Mouse (Mus musculus) forebrain, embryonic 13.5 days (tissue): Measurements from ENCODE around the gene Lamb2. TPM values are rescaled to one million over a fixed set of nuclear protein-coding genes. Genes with fewer than 3 reads are reported as not detected.

ENCODE experiments used
- ATAC-seq: fragments of 200-750 bp; cut with Nextera tagmentation; 2 replicates; pipeline ENCODE4 v1.8.0; 2017
- H3K27ac ChIP-seq: fragments of 300-500 bp; sonication (generic); 2 replicates; pipeline ENCODE4 v1.5.1; 2015; ENCODE audit warnings: inconsistent platforms, mild to moderate bottlenecking, moderate library complexity
- H3K27me3 ChIP-seq: fragments of 300-500 bp; sonication (generic); 2 replicates; pipeline ENCODE4 v1.6.1; 2015; ENCODE audit warnings: mild to moderate bottlenecking, inconsistent platforms
- H3K36me3 ChIP-seq: fragments of 300-500 bp; sonication (generic); 2 replicates; pipeline ENCODE4 v1.6.1; 2015; ENCODE audit warnings: mild to moderate bottlenecking, inconsistent platforms; ENCODE audit not compliant: poor library complexity, severe bottlenecking
- H3K4me1 ChIP-seq: fragments of 300-500 bp; sonication (generic); 2 replicates; pipeline ENCODE4 v1.6.1; 2015; ENCODE audit warnings: inconsistent platforms
- H3K4me2 ChIP-seq: fragments of 300-500 bp; sonication (generic); 2 replicates; pipeline ENCODE4 v1.6.1; 2015; ENCODE audit warnings: inconsistent platforms, mild to moderate bottlenecking, moderate library complexity
- H3K4me3 ChIP-seq: fragments of 300-500 bp; sonication (generic); 2 replicates; pipeline ENCODE4 v1.5.1; 2015; ENCODE audit warnings: mild to moderate bottlenecking, inconsistent platforms
- H3K9ac ChIP-seq: fragments of 300-500 bp; sonication (generic); 2 replicates; pipeline ENCODE4 v1.6.1; 2015; ENCODE audit warnings: mild to moderate bottlenecking, inconsistent platforms
- H3K9me3 ChIP-seq: fragments of 300-500 bp; sonication (generic); replicated peaks from 2 replicates; pipeline ENCODE4 v1.6.1; 2016; ENCODE audit warnings: inconsistent platforms
- WGBS: fragments of 180-500 bp; shearing (Covaris S2); methylation state at CpG from one replicate; pipeline ENCODE4 v1.1.7; 2015; 5-methylcytosine and 5-hydroxymethylcytosine counted together
- polyA plus RNA-seq: library from polyadenylated mRNA; unstranded; fragments of >200 nt; fragmentation: Nextera tagmentation; extraction: Ambion mirVana; gene quantifications from 2 replicates; pipeline ENCODE4 v1.2.1, GENCODE M21; 2015

The Lamb2 gene
- polyA plus RNA-seq, 1 experiment from 2014 or later: 18.7 TPM

DNA sequence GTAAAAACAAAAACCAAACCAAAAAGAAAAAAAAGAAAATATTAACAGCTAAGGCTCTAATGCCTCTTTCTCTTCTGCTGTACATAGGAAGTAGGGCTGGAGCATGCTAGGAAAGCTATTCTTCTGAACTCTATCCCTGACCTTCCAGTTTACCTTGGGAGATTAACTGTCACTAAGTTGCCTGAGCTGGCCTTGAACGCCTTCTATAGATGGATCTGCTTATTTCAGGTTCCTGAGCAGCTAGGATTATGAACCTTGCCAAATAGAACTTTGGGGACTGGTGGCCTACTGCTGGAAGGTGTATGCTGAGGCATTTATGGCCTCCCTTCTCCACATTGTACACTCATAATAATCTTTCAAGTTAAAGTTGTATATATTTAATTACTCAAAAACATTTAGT lies 51.4 kb downstream of the Lamb2 start:
- no peak overlapping the region for H3K4me3 ChIP-seq
- no peak for ATAC-seq
- H3K9ac ChIP-seq: no peak overlapping the region
- H3K4me1 ChIP-seq: no peaks in the 10 kb centered on the region
- H3K27ac ChIP-seq: no peak overlapping the region
- WGBS: 88% methylated on average over 1 of the region's 1 CpGs
- H3K9me3 ChIP-seq: no peaks in the 10 kb centered on the region
- H3K27me3 ChIP-seq: no peaks in the 10 kb centered on the region
- H3K4me2 ChIP-seq: no peak overlapping the region
- peaks cover 76% of the 10 kb centered on the region for H3K36me3 ChIP-seq

DNA sequence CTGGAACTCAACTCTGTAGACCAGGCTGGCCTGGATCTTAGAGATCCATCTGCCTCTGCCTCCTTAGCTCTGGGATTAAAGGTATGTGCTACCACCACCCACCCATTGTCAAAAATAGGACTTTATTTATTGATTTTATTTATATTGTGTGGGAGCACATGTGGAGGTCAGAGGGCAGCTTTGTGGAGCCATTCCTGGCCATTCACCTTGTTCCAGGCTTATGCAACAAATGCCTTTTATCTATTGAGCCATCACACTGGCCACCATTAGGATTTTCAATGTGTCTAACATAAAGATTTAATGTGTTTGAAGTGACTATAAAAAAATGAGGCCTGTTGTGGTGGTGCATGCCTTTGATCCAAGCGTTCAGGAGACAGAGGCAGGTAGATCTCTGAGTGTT lies 52.0 kb downstream of the Lamb2 start:
- Histone ChIP-seq H3K27me3 (no peaks in the 10 kb centered on the region), H3K4me1 (no peaks in the 10 kb centered on the region), H3K4me2 (no peak overlapping the region), H3K27ac (no peak overlapping the region), H3K9ac (no peak overlapping the region), H3K9me3 (no peaks in the 10 kb centered on the region), H3K4me3 (no peak overlapping the region), H3K36me3 (peaks cover 82% of the 10 kb centered on the region)
- WGBS: 98% methylated on average over 1 of the region's 1 CpGs
- ATAC-seq: no peak

Other genes starting within 250 kb of the Lamb2 start
- gene Dag1, start 215.8 kb upstream of the Lamb2 start, polyA plus RNA-seq: 40.8 and 45.4 TPM in 2 replicates
- gene Nicn1, start 189.3 kb upstream of the Lamb2 start, polyA plus RNA-seq: 94.9 and 95.4 TPM in 2 replicates
- 25.3 and 26.7 TPM in 2 replicates for gene Amt, start 182.9 kb upstream of the Lamb2 start, polyA plus RNA-seq
- gene Rhoa, start 173.6 kb upstream of the Lamb2 start, polyA plus RNA-seq: 317 and 330 TPM in 2 replicates
- 30.9 and 38.1 TPM in 2 replicates for gene Tcta, start 173.6 kb upstream of the Lamb2 start, polyA plus RNA-seq
- 489 and 518 TPM in 2 replicates for gene Gpx1, start 140.8 kb upstream of the Lamb2 start, polyA plus RNA-seq
- 132 and 142 TPM in 2 replicates for gene Usp4, start 131.9 kb upstream of the Lamb2 start, polyA plus RNA-seq
- 1.5 and 2.0 TPM in 2 replicates for gene 1700102P08Rik, start 86.9 kb upstream of the Lamb2 start, polyA plus RNA-seq
- gene Ccdc36, start 51.3 kb upstream of the Lamb2 start, polyA plus RNA-seq: 1.1 and 1.2 TPM in 2 replicates
- not detected in 2 replicates for gene BC048562, start 43.3 kb upstream of the Lamb2 start, polyA plus RNA-seq
- gene Ccdc71, start 19.2 kb upstream of the Lamb2 start, polyA plus RNA-seq: 50.1 and 53.8 TPM in 2 replicates
- 54.1 and 63.9 TPM in 2 replicates for gene Klhdc8b, start 18.2 kb upstream of the Lamb2 start, polyA plus RNA-seq
- gene Usp19, start 10.9 kb downstream of the Lamb2 start, polyA plus RNA-seq: 69.7 and 80.6 TPM in 2 replicates
- gene Qars, start 28.0 kb downstream of the Lamb2 start, polyA plus RNA-seq: 80.4 and 91.2 TPM in 2 replicates
- gene Qrich1, start 37.1 kb downstream of the Lamb2 start, polyA plus RNA-seq: 132 and 144 TPM in 2 replicates
- 135 and 143 TPM in 2 replicates for gene Impdh2, start 80.5 kb downstream of the Lamb2 start, polyA plus RNA-seq
- gene Ndufaf3, start 87.7 kb downstream of the Lamb2 start, polyA plus RNA-seq: 64.8 and 70.4 TPM in 2 replicates
- gene Dalrd3, start 90.2 kb downstream of the Lamb2 start, polyA plus RNA-seq: 230 and 246 TPM in 2 replicates
- 203 and 256 TPM in 2 replicates for gene Wdr6, start 99.0 kb downstream of the Lamb2 start, polyA plus RNA-seq
- gene P4htm, start 117.9 kb downstream of the Lamb2 start, polyA plus RNA-seq: 16.6 and 18.7 TPM in 2 replicates
- gene Arih2, start 169.7 kb downstream of the Lamb2 start, polyA plus RNA-seq: 55.9 and 58.2 TPM in 2 replicates
- 39.0 and 41.3 TPM in 2 replicates for gene Slc25a20, start 182.4 kb downstream of the Lamb2 start, polyA plus RNA-seq
- 32.8 and 34.2 TPM in 2 replicates for gene Prkar2a, start 209.6 kb downstream of the Lamb2 start, polyA plus RNA-seq